Mouse (Mus musculus) embryonic facial prominence, embryonic 13.5 days (tissue): Measurements from ENCODE around the gene Lrch3. TPM values are rescaled to one million over a fixed set of nuclear protein-coding genes. Genes with fewer than 3 reads are reported as not detected.

Experiments used
- ATAC-seq: fragments of 200-750 bp; cut with Nextera tagmentation; 2 replicates; pipeline ENCODE4 v1.8.0; 2017; ENCODE audit warnings: low read depth; ENCODE audit not compliant: insufficient number of reproducible peaks, insufficient read depth, low FRiP score, low TSS enrichment
- H3K27ac ChIP-seq: fragments of 300-500 bp; sonication (generic); 2 replicates; pipeline ENCODE4 v1.5.1; 2015; ENCODE audit warnings: moderate library complexity, mild to moderate bottlenecking, inconsistent platforms
- H3K27me3 ChIP-seq: fragments of 300-500 bp; sonication (generic); 2 replicates; pipeline ENCODE4 v1.6.1; 2015; ENCODE audit warnings: mild to moderate bottlenecking, inconsistent platforms
- H3K36me3 ChIP-seq: fragments of 300-500 bp; sonication (generic); 2 replicates; pipeline ENCODE4 v1.6.1; 2015; ENCODE audit warnings: mild to moderate bottlenecking, inconsistent platforms
- H3K4me1 ChIP-seq: fragments of 300-500 bp; sonication (generic); 2 replicates; pipeline ENCODE4 v1.6.1; 2015; ENCODE audit warnings: inconsistent platforms
- H3K4me2 ChIP-seq: fragments of 300-500 bp; sonication (generic); 2 replicates; pipeline ENCODE4 v1.6.1; 2015; ENCODE audit warnings: moderate library complexity, mild to moderate bottlenecking, inconsistent platforms
- H3K4me3 ChIP-seq: fragments of 300-500 bp; sonication (generic); 2 replicates; pipeline ENCODE4 v1.5.1; 2015; ENCODE audit warnings: mild to moderate bottlenecking, inconsistent platforms
- H3K9ac ChIP-seq: fragments of 300-500 bp; sonication (generic); 2 replicates; pipeline ENCODE4 v1.6.1; 2015; ENCODE audit warnings: mild to moderate bottlenecking, inconsistent platforms
- H3K9me3 ChIP-seq: fragments of 300-500 bp; sonication (generic); 2 replicates; pipeline ENCODE4 v1.6.1; 2016; ENCODE audit warnings: inconsistent platforms
- WGBS: fragments of 180-500 bp; shearing (Covaris S2); methylation state at CpG from one replicate; pipeline ENCODE4 v1.1.7; 2015; ENCODE audit warnings: mixed read lengths; 5-methylcytosine and 5-hydroxymethylcytosine counted together
- polyA plus RNA-seq: library from polyadenylated mRNA; unstranded; fragments of >200 nt; fragmentation: Nextera tagmentation; extraction: Ambion mirVana; gene quantifications from 2 replicates; pipeline ENCODE4 v1.2.1, GENCODE M21; 2015

The Lrch3 gene
- polyA plus RNA-seq, 1 experiment from 2014 or later, result 34.1 TPM

GRCm38 (mm10) chr16:33005216-33005615 lies 91.3 kb downstream of the Lrch3 start:
- H3K9ac ChIP-seq, result no peak overlapping the region
- WGBS, result 56% methylated on average over 9 of the region's 9 CpGs

GRCm38 (mm10) chr16:33006888-33007287 lies 93.0 kb downstream of the Lrch3 start:
- ATAC-seq, result no peak
- no peaks in the 10 kb centered on the region for H3K9me3 ChIP-seq
- no peak overlapping the region for H3K27ac ChIP-seq
- 93% methylated on average over 7 of the region's 7 CpGs for WGBS
- H3K4me3 ChIP-seq, result no peak overlapping the region
- no peaks in the 10 kb centered on the region for H3K27me3 ChIP-seq
- peaks cover 65% of the 10 kb centered on the region for H3K36me3 ChIP-seq
- peaks cover 4% of the 10 kb centered on the region; the same call in 1 of the 2 replicates for H3K4me1 ChIP-seq
- no peak overlapping the region for H3K9ac ChIP-seq
- no peak overlapping the region for H3K4me2 ChIP-seq

More at GRCm38 (mm10) chr16:33005216-33005615, 91.3 kb downstream of the Lrch3 start:
- no peaks in the 10 kb centered on the region for H3K9me3 ChIP-seq
- peaks cover 4% of the 10 kb centered on the region; the same call in 1 of the 2 replicates for H3K4me1 ChIP-seq
- H3K27ac ChIP-seq, result no peak overlapping the region
- peaks cover 74% of the 10 kb centered on the region for H3K36me3 ChIP-seq
- H3K4me3 ChIP-seq, result no peak overlapping the region
- no peak overlapping the region for H3K4me2 ChIP-seq
- no peak for ATAC-seq
- no peaks in the 10 kb centered on the region for H3K27me3 ChIP-seq

- 82% methylated on average over 7 of the region's 7 CpGs for WGBS
- peaks cover 66% of the 10 kb centered on the region for H3K36me3 ChIP-seq
- no peaks in the 10 kb centered on the region for H3K9me3 ChIP-seq
- no peak overlapping the region for H3K9ac ChIP-seq
- no peaks in the 10 kb centered on the region for H3K27me3 ChIP-seq
- no peak for ATAC-seq
- no peak overlapping the region for H3K4me3 ChIP-seq
- peaks cover 4% of the 10 kb centered on the region; the same call in 1 of the 2 replicates for H3K4me1 ChIP-seq
- no peak overlapping the region for H3K4me2 ChIP-seq
- no peak overlapping the region for H3K27ac ChIP-seq
These were observed 93.5 kb downstream of the Lrch3 start for GRCm38 (mm10) chr16:33007436-33007835.

- no peak overlapping the region for H3K4me3 ChIP-seq
- peaks cover 4% of the 10 kb centered on the region; the same call in 1 of the 2 replicates for H3K4me1 ChIP-seq
- peaks cover 83% of the 10 kb centered on the region for H3K36me3 ChIP-seq
- no peak overlapping the region for H3K27ac ChIP-seq
- H3K27me3 ChIP-seq, result no peaks in the 10 kb centered on the region
- WGBS, result 83% methylated on average over 6 of the region's 6 CpGs
- H3K9ac ChIP-seq, result no peak overlapping the region
- H3K4me2 ChIP-seq, result no peak overlapping the region
- ATAC-seq, result no peak
- no peaks in the 10 kb centered on the region for H3K9me3 ChIP-seq
These were observed 96.3 kb downstream of the Lrch3 start for GRCm38 (mm10) chr16:33010166-33010565.

GRCm38 (mm10) chr16:33013801-33014200 lies 99.9 kb downstream of the Lrch3 start:
- H3K4me3 ChIP-seq, result no peak overlapping the region
- peaks cover 63% of the 10 kb centered on the region for H3K36me3 ChIP-seq
- no peak overlapping the region for H3K27ac ChIP-seq
- H3K4me2 ChIP-seq, result no peak overlapping the region
- 94% methylated on average over 5 of the region's 5 CpGs for WGBS
- H3K9me3 ChIP-seq, result no peaks in the 10 kb centered on the region
- H3K27me3 ChIP-seq, result no peaks in the 10 kb centered on the region
- no peak overlapping the region for H3K9ac ChIP-seq
- no peak for ATAC-seq
- no peaks in the 10 kb centered on the region for H3K4me1 ChIP-seq

GRCm38 (mm10) chr16:33014921-33015320 lies 101.0 kb downstream of the Lrch3 start:
- H3K9me3 ChIP-seq, result no peaks in the 10 kb centered on the region
- H3K27ac ChIP-seq, result no peak overlapping the region
- no peak overlapping the region for H3K4me3 ChIP-seq
- H3K9ac ChIP-seq, result no peak overlapping the region
- 95% methylated on average over 1 of the region's 1 CpGs for WGBS
- H3K27me3 ChIP-seq, result no peaks in the 10 kb centered on the region
- H3K4me2 ChIP-seq, result no peak overlapping the region
- peaks cover 52% of the 10 kb centered on the region for H3K36me3 ChIP-seq
- ATAC-seq, result no peak
- no peaks in the 10 kb centered on the region for H3K4me1 ChIP-seq

- Histone ChIP-seq H3K27me3 (no peaks in the 10 kb centered on the region), H3K4me3 (no peak overlapping the region), H3K9ac (no peak overlapping the region), H3K36me3 (peaks cover 47% of the 10 kb centered on the region), H3K9me3 (no peaks in the 10 kb centered on the region), H3K4me1 (no peaks in the 10 kb centered on the region), H3K4me2 (no peak overlapping the region), H3K27ac (no peak overlapping the region)
- no peak for ATAC-seq
- 93% methylated on average over 3 of the region's 3 CpGs for WGBS
These were observed 101.6 kb downstream of the Lrch3 start for GRCm38 (mm10) chr16:33015396-33015907.

- ATAC-seq, result no peak
- 84% methylated on average over 2 of the region's 2 CpGs for WGBS
- peaks cover 46% of the 10 kb centered on the region for H3K36me3 ChIP-seq
These were observed 102.1 kb downstream of the Lrch3 start for GRCm38 (mm10) chr16:33015986-33016385.

GRCm38 (mm10) chr16:33017677-33018349 lies 103.9 kb downstream of the Lrch3 start:
- H3K36me3 ChIP-seq, result peaks cover 33% of the 10 kb centered on the region
- H3K9ac ChIP-seq, result no peak overlapping the region
- 87% methylated on average over 5 of the region's 5 CpGs for WGBS
- H3K27me3 ChIP-seq, result no peaks in the 10 kb centered on the region
- ATAC-seq, result no peak
- no peak overlapping the region for H3K4me2 ChIP-seq
- H3K4me3 ChIP-seq, result no peak overlapping the region
- H3K4me1 ChIP-seq, result no peaks in the 10 kb centered on the region
- no peaks in the 10 kb centered on the region for H3K9me3 ChIP-seq
- H3K27ac ChIP-seq, result no peak overlapping the region

More at GRCm38 (mm10) chr16:33015986-33016385, 102.1 kb downstream of the Lrch3 start:
- Histone ChIP-seq H3K4me2 (no peak overlapping the region), H3K27me3 (no peaks in the 10 kb centered on the region), H3K4me3 (no peak overlapping the region), H3K9me3 (no peaks in the 10 kb centered on the region), H3K4me1 (no peaks in the 10 kb centered on the region), H3K9ac (no peak overlapping the region), H3K27ac (no peak overlapping the region)

GRCm38 (mm10) chr16:33019117-33019770 lies 105.3 kb downstream of the Lrch3 start:
- Histone ChIP-seq H3K36me3 (peaks cover 19% of the 10 kb centered on the region), H3K9me3 (no peaks in the 10 kb centered on the region), H3K27ac (no peak overlapping the region), H3K4me1 (no peaks in the 10 kb centered on the region), H3K4me3 (no peak overlapping the region), H3K27me3 (no peaks in the 10 kb centered on the region), H3K9ac (0 out of 2 replicates have a peak overlapping the region, but pooled peaks have one; percentile 21), H3K4me2 (no peak overlapping the region)
- WGBS, result 77% methylated on average over 21 of the region's 21 CpGs
- no peak for ATAC-seq

- Histone ChIP-seq H3K27ac (no peak overlapping the region), H3K36me3 (peaks cover 5% of the 10 kb centered on the region; the same call in 1 of the 2 replicates), H3K4me2 (no peak overlapping the region), H3K27me3 (no peaks in the 10 kb centered on the region), H3K4me1 (0 out of 2 replicates have a peak, but pooled peaks cover 4% of the 10 kb centered on the region), H3K9me3 (no peaks in the 10 kb centered on the region), H3K4me3 (no peak overlapping the region), H3K9ac (no peak overlapping the region)
- no peak for ATAC-seq
- 77% methylated on average over 3 of the region's 3 CpGs for WGBS
These were observed 107.5 kb downstream of the Lrch3 start for GRCm38 (mm10) chr16:33021381-33021780.

GRCm38 (mm10) chr16:33023750-33024149 lies 109.8 kb downstream of the Lrch3 start:
- Histone ChIP-seq H3K9ac (no peak overlapping the region), H3K36me3 (no peaks in the 10 kb centered on the region), H3K4me1 (0 out of 2 replicates have a peak, but pooled peaks cover 4% of the 10 kb centered on the region), H3K27me3 (no peaks in the 10 kb centered on the region), H3K4me3 (no peak overlapping the region), H3K4me2 (no peak overlapping the region), H3K9me3 (no peaks in the 10 kb centered on the region), H3K27ac (no peak overlapping the region)
- 4% methylated on average over 4 of the region's 4 CpGs for WGBS
- no peak for ATAC-seq
